Mouse (Mus musculus) frontal cortex, postnatal 14 days (tissue): Measurements from ENCODE around the gene Tppp2.

Experiments
- DNase-seq, 2 experiments: peaks; one replicate each; pipeline ENCODE4 v3.0.0; 2022; ENCODE audit warnings: low spot score in 2 of 2

Gene Tppp2

DNA sequence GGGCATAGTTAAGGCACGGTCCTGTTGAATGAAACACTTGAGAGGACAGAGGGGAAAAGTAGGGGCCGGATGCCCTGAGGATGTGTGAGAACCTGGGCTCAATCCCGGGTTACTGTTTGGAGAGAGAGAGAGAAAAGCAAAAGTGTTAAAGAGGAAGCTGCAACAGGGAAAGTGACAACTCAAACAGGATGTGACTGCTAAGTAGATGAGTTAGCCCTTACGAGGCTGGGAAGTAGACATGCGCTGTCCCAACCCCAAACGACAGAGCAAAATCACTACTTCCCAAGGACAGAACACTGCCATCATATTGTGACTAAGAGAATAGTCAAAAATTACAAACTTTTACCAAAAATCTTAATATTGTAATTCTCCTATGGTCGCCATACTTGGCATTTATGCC lies 24.0 kb downstream of the Tppp2 start:
- no peak for DNase-seq

- no peak for DNase-seq
Measured at GRCm38 (mm10) chr14:51943336-51943735, 25.1 kb downstream of the Tppp2 start.

- DNase-seq, result no peak
Measured at GRCm38 (mm10) chr14:51960316-51960715, 42.1 kb downstream of the Tppp2 start.

- DNase-seq, result no peak
Measured at GRCm38 (mm10) chr14:51967400-51967799, 49.2 kb downstream of the Tppp2 start.
